ENCODE assay signal across 8 mouse cellular contexts in genomic region chr7:45458748-45459563, GRCm38 (mm10). TPM values are rescaled to one million over a fixed set of nuclear protein-coding genes. Genes with fewer than 3 reads are reported as not detected.
A peak's percentile ranks its signal among the peaks of the same experiment; 100 is the strongest.
DNase-seq lines count a peak whose midpoint lies in the region; ATAC-seq and TF ChIP-seq lines count a peak whose summit lies in the region.

No protein-coding gene starts in this region.

- WGBS in forebrain, embryonic 13.5 days = under 1% methylated on average over 42 of the region's 43 CpGs
- WGBS in lung, embryonic 16.5 days = under 1% methylated on average over 39 of the region's 43 CpGs
- WGBS in olfactory bulb, adult 2 months = under 1% methylated on average over 43 of the region's 43 CpGs
- WGBS in thymus, adult 2 months = 2% methylated on average over 43 of the region's 43 CpGs

- no peak for TF ChIP-seq EP300 in ES-Bruce4 (IDR thresholded peaks at IDR 0.05; ENCODE audit: insufficient read depth, low read depth, low read length)

- H3K36me3 ChIP-seq in ES-Bruce4 (ENCODE audit: control insufficient read depth, insufficient read depth, low read length, poor library complexity, severe bottlenecking) = peaks cover 40% of the 10 kb centered on the region
- H3K36me3 ChIP-seq in forebrain, embryonic 13.5 days (ENCODE audit: poor library complexity, severe bottlenecking) = peaks cover 70% of the 10 kb centered on the region
- H3K36me3 ChIP-seq in lung, embryonic 16.5 days (ENCODE audit: control insufficient read depth, insufficient read depth, low read length) = peaks cover 34% of the 10 kb centered on the region
- H3K36me3 ChIP-seq in thymus, adult 2 months (ENCODE audit: control insufficient read depth, insufficient read depth, low read length) = peaks cover 11% of the 10 kb centered on the region

- H3K4me2 ChIP-seq in forebrain, embryonic 13.5 days = peak overlapping the region; percentile 67
- H3K4me2 ChIP-seq in lung, embryonic 16.5 days (ENCODE audit: low read depth, low read length) = peak overlapping the region; percentile 71

- H3K9me3 ChIP-seq in ES-Bruce4 (replicated peaks; ENCODE audit: control insufficient read depth, insufficient read depth, low read length, poor library complexity, severe bottlenecking) = no peaks in the 10 kb centered on the region
- H3K9me3 ChIP-seq in forebrain, embryonic 13.5 days (replicated peaks) = no peaks in the 10 kb centered on the region
- H3K9me3 ChIP-seq in lung, embryonic 16.5 days (ENCODE audit: control insufficient read depth, low read length) = no peaks in the 10 kb centered on the region

- peak overlapping the region; percentile 57 for H3K27ac ChIP-seq in ES-Bruce4 (ENCODE audit: insufficient read depth, low read length)
- H3K27ac ChIP-seq in forebrain, embryonic 13.5 days = peak overlapping the region; percentile 96
- peak overlapping the region; percentile 91 for H3K27ac ChIP-seq in lung, embryonic 16.5 days (ENCODE audit: low read length)
- H3K27ac ChIP-seq in olfactory bulb, adult 2 months (ENCODE audit: insufficient read depth, low read depth, low read length) = peak overlapping the region; percentile 65
- H3K27ac ChIP-seq in thymus, adult 2 months (ENCODE audit: control insufficient read depth, insufficient read depth, low read length) = peak overlapping the region; percentile 90

- peak; percentile 59; the same call in 1 of the 2 replicates for ATAC-seq in cerebellum, adult (ENCODE audit: insufficient number of reproducible peaks, low FRiP score, low TSS enrichment)
- ATAC-seq in forebrain, embryonic 13.5 days = peak; percentile 78
- peak; percentile 77 for ATAC-seq in lung, embryonic 16.5 days (ENCODE audit: low read depth)

- DNase-seq in heart, postnatal 25 days (ENCODE audit: low spot score) = peak; percentile 72
- DNase-seq in layer of hippocampus, adult 8-10 months (ENCODE audit: low spot score in 2 of 2) = peak; percentile 68 to 71
- peak; percentile 85 for DNase-seq in thymus, adult 2 months

- peak; percentile 18 for TF ChIP-seq POLR2A in ES-Bruce4 (IDR thresholded peaks at IDR 0.05; ENCODE audit: insufficient read depth, low read length)
- TF ChIP-seq POLR2A in olfactory bulb, adult 2 months (IDR thresholded peaks at IDR 0.05; ENCODE audit: insufficient read depth, low read depth, low read length) = no peak
- TF ChIP-seq POLR2A in thymus, adult 2 months (IDR thresholded peaks at IDR 0.05; ENCODE audit: control insufficient read depth, extremely low read depth, insufficient read depth, low read length, poor library complexity) = no peak

- peaks cover 3% of the 10 kb centered on the region for H3K4me1 ChIP-seq in ES-Bruce4 (ENCODE audit: control insufficient read depth, insufficient read depth, low read length)
- H3K4me1 ChIP-seq in forebrain, embryonic 13.5 days = peaks cover 37% of the 10 kb centered on the region
- peaks cover 33% of the 10 kb centered on the region for H3K4me1 ChIP-seq in lung, embryonic 16.5 days (replicated peaks; ENCODE audit: control insufficient read depth, insufficient read depth, low read length)
- peaks cover 22% of the 10 kb centered on the region for H3K4me1 ChIP-seq in olfactory bulb, adult 2 months (ENCODE audit: control insufficient read depth, insufficient read depth, low read length)
- peaks cover 20% of the 10 kb centered on the region for H3K4me1 ChIP-seq in thymus, adult 2 months (replicated peaks; ENCODE audit: control insufficient read depth, insufficient read depth, low read length)

- H3K9ac ChIP-seq in ES-Bruce4 (ENCODE audit: low read depth, poor library complexity, severe bottlenecking) = peak overlapping the region; percentile 87
- peak overlapping the region; percentile 96 for H3K9ac ChIP-seq in forebrain, embryonic 13.5 days
- H3K9ac ChIP-seq in lung, embryonic 16.5 days (ENCODE audit: low read length) = peak overlapping the region; percentile 79

- no peaks in the 10 kb centered on the region for H3K27me3 ChIP-seq in ES-Bruce4 (ENCODE audit: control insufficient read depth, insufficient read depth, low read length, poor library complexity, severe bottlenecking)
- no peaks in the 10 kb centered on the region for H3K27me3 ChIP-seq in forebrain, embryonic 13.5 days
- H3K27me3 ChIP-seq in lung, embryonic 16.5 days (ENCODE audit: control insufficient read depth, insufficient read depth, low read depth, low read length) = no peaks in the 10 kb centered on the region
- no peaks in the 10 kb centered on the region for H3K27me3 ChIP-seq in thymus, adult 2 months (ENCODE audit: control insufficient read depth, insufficient read depth, low read length)

- H3K4me3 ChIP-seq in ES-Bruce4 (ENCODE audit: low read depth, low read length) = peak overlapping the region; percentile 90
- H3K4me3 ChIP-seq in forebrain, embryonic 13.5 days = peak overlapping the region; percentile 92
- peak overlapping the region; percentile 68 for H3K4me3 ChIP-seq in lung, embryonic 16.5 days (ENCODE audit: low read length)
- peak overlapping the region; percentile 58 for H3K4me3 ChIP-seq in olfactory bulb, adult 2 months (ENCODE audit: insufficient read depth, low read depth, low read length)
- H3K4me3 ChIP-seq in thymus, adult 2 months (ENCODE audit: control insufficient read depth, insufficient read depth, low read length) = peak overlapping the region; percentile 99

- intact Hi-C loops in heart, postnatal 25 days (cut with DNase I) = no loop called here

- no peak for TF ChIP-seq CTCF in ES-Bruce4 (IDR thresholded peaks at IDR 0.05; ENCODE audit: low read depth, low read length)
- TF ChIP-seq CTCF in olfactory bulb, adult 2 months (IDR thresholded peaks at IDR 0.05; ENCODE audit: insufficient read depth, low read depth, low read length) = no peak
- TF ChIP-seq CTCF in thymus, adult 2 months (IDR thresholded peaks at IDR 0.05; ENCODE audit: borderline replicate concordance, control insufficient read depth, extremely low read depth, insufficient read depth, low read length, poor library complexity) = 0 out of 2 replicates have a peak, but pooled peaks have one; percentile 24

RNA-seq across cellular contexts. Expression of gene Ftl1, which starts 0.7 kb away (rescaled TPM):
- 5,956 and 6,533 TPM in 2 replicates for polyA plus RNA-seq in ES-Bruce4 (2011; ENCODE audit: insufficient read depth, insufficient read length, low read depth, missing spikeins)
- 6,730 and 6,791 TPM in 2 replicates for polyA plus RNA-seq in forebrain, embryonic 13.5 days (2015; fragmentation: Nextera tagmentation; extraction: Ambion mirVana)
- 100 to 1,000 TPM; 210 to 232 TPM for total RNA-seq in heart, postnatal 25 days (2021)
- 100 to 1,000 TPM; 176 to 331 (median 227) TPM for total RNA-seq in layer of hippocampus, adult 8-10 months (2022)
- polyA plus RNA-seq in lung, embryonic 16.5 days (2015; fragmentation: Nextera tagmentation; extraction: Ambion mirVana) = 4,912 and 5,024 TPM in 2 replicates
- polyA plus RNA-seq in olfactory bulb, adult 2 months (2012; ENCODE audit: insufficient read depth, insufficient read length, low replicate concordance, missing spikeins) = 553 and 835 TPM in 2 replicates
- polyA plus RNA-seq in thymus, adult 2 months (2012; rRNA removed) = 2,491 and 2,656 TPM in 2 replicates

RNA-seq across cellular contexts. Expression of gene Bax, which starts 7.7 kb away (rescaled TPM):
- polyA plus RNA-seq in ES-Bruce4 (2011; ENCODE audit: insufficient read depth, insufficient read length, low read depth, missing spikeins) = 250 and 287 TPM in 2 replicates
- polyA plus RNA-seq in forebrain, embryonic 13.5 days (2015; fragmentation: Nextera tagmentation; extraction: Ambion mirVana) = 243 and 272 TPM in 2 replicates
- 10 to 100 TPM; 24.7 to 26.7 TPM for total RNA-seq in heart, postnatal 25 days (2021)
- 10 to 100 TPM; 70.0 to 78.6 (median 73.2) TPM for total RNA-seq in layer of hippocampus, adult 8-10 months (2022)
- 135 and 136 TPM in 2 replicates for polyA plus RNA-seq in lung, embryonic 16.5 days (2015; fragmentation: Nextera tagmentation; extraction: Ambion mirVana)
- polyA plus RNA-seq in olfactory bulb, adult 2 months (2012; ENCODE audit: insufficient read depth, insufficient read length, low replicate concordance, missing spikeins) = not detected in 2 replicates
- 165 and 184 TPM in 2 replicates for polyA plus RNA-seq in thymus, adult 2 months (2012; rRNA removed)

RNA-seq across cellular contexts. Expression of gene Ruvbl2, which starts 21.1 kb away (rescaled TPM):
- polyA plus RNA-seq in ES-Bruce4 (2011; ENCODE audit: insufficient read depth, insufficient read length, low read depth, missing spikeins) = 263 and 267 TPM in 2 replicates
- 153 and 173 TPM in 2 replicates for polyA plus RNA-seq in forebrain, embryonic 13.5 days (2015; fragmentation: Nextera tagmentation; extraction: Ambion mirVana)
- 10 to 100 TPM; 28.5 to 29.3 TPM for total RNA-seq in heart, postnatal 25 days (2021)
- total RNA-seq in layer of hippocampus, adult 8-10 months (2022) = 10 to 100 TPM; 31.7 to 38.7 (median 35.4) TPM
- polyA plus RNA-seq in lung, embryonic 16.5 days (2015; fragmentation: Nextera tagmentation; extraction: Ambion mirVana) = 159 and 160 TPM in 2 replicates
- not detected in 2 replicates for polyA plus RNA-seq in olfactory bulb, adult 2 months (2012; ENCODE audit: insufficient read depth, insufficient read length, low replicate concordance, missing spikeins)
- polyA plus RNA-seq in thymus, adult 2 months (2012; rRNA removed) = 122 and 124 TPM in 2 replicates

RNA-seq across cellular contexts. Expression of gene Tulp2, which starts 22.7 kb away (rescaled TPM):
- polyA plus RNA-seq in ES-Bruce4 (2011; ENCODE audit: insufficient read depth, insufficient read length, low read depth, missing spikeins) = 1.3 and 2.4 TPM in 2 replicates
- 0.11 and 0.22 TPM in 2 replicates for polyA plus RNA-seq in forebrain, embryonic 13.5 days (2015; fragmentation: Nextera tagmentation; extraction: Ambion mirVana)
- total RNA-seq in heart, postnatal 25 days (2021) = not detected
- total RNA-seq in layer of hippocampus, adult 8-10 months (2022) = not detected
- 0.39 and 0.57 TPM in 2 replicates for polyA plus RNA-seq in lung, embryonic 16.5 days (2015; fragmentation: Nextera tagmentation; extraction: Ambion mirVana)
- not detected in 2 replicates for polyA plus RNA-seq in olfactory bulb, adult 2 months (2012; ENCODE audit: insufficient read depth, insufficient read length, low replicate concordance, missing spikeins)
- 2.5 and 3.0 TPM in 2 replicates for polyA plus RNA-seq in thymus, adult 2 months (2012; rRNA removed)

RNA-seq across cellular contexts. Expression of gene Gys1, which starts 24.3 kb away (rescaled TPM):
- 24.4 and 26.7 TPM in 2 replicates for polyA plus RNA-seq in ES-Bruce4 (2011; ENCODE audit: insufficient read depth, insufficient read length, low read depth, missing spikeins)
- polyA plus RNA-seq in forebrain, embryonic 13.5 days (2015; fragmentation: Nextera tagmentation; extraction: Ambion mirVana) = 20.9 and 23.0 TPM in 2 replicates
- 10 to 100 TPM; 93.1 to 98.1 TPM for total RNA-seq in heart, postnatal 25 days (2021)
- 10 to 100 TPM; 16.0 to 23.3 (median 20.2) TPM for total RNA-seq in layer of hippocampus, adult 8-10 months (2022)
- 53.8 and 54.1 TPM in 2 replicates for polyA plus RNA-seq in lung, embryonic 16.5 days (2015; fragmentation: Nextera tagmentation; extraction: Ambion mirVana)
- not detected in 2 replicates for polyA plus RNA-seq in olfactory bulb, adult 2 months (2012; ENCODE audit: insufficient read depth, insufficient read length, low replicate concordance, missing spikeins)
- 35.2 and 35.5 TPM in 2 replicates for polyA plus RNA-seq in thymus, adult 2 months (2012; rRNA removed)

Comparison
In these comparisons a context has a peak if more than half of its experiments do, and no peak if none do; other contexts are left out.
1. Peak in every context shown above with its lines: DNase-seq, ATAC-seq, H3K4me3 ChIP-seq and H3K27ac ChIP-seq.
2. RNA of gene Bax, which starts 7.7 kb away (polyA plus RNA-seq): 243 to 272 TPM in forebrain, embryonic 13.5 days, 250 to 287 TPM in ES-Bruce4, 165 to 184 TPM in thymus, adult 2 months and 135 to 136 TPM in lung, embryonic 16.5 days; not detected in olfactory bulb, adult 2 months; every median in the first group is over 100 times any median in the second.
3. RNA of gene Ruvbl2, which starts 21.1 kb away (polyA plus RNA-seq): 263 to 267 TPM in ES-Bruce4, 159 to 160 TPM in lung, embryonic 16.5 days, 153 to 173 TPM in forebrain, embryonic 13.5 days and 122 to 124 TPM in thymus, adult 2 months; not detected in olfactory bulb, adult 2 months; every median in the first group is over 100 times any median in the second.